Mouse (Mus musculus) layer of hippocampus, adult 9-10 months (tissue): ENCODE data around the gene Rab25.

Source experiments
- DNase-seq: peaks from one replicate; pipeline ENCODE4 v3.0.0; 2022; ENCODE audit warnings: low spot score

Gene Rab25

GRCm38 (mm10) chr3:88541622-88542401 is 6.3 kb downstream of the Rab25 start:
- no peak for DNase-seq

GRCm38 (mm10) chr3:88540085-88540484 is 8.0 kb downstream of the Rab25 start:
- no peak for DNase-seq

GRCm38 (mm10) chr3:88539397-88539796 is 8.7 kb downstream of the Rab25 start:
- DNase-seq: no peak

GRCm38 (mm10) chr3:88538271-88539145 is 9.6 kb downstream of the Rab25 start:
- DNase-seq: no peak

GRCm38 (mm10) chr3:88537146-88537545 is 11.0 kb downstream of the Rab25 start:
- no peak for DNase-seq

GRCm38 (mm10) chr3:88536103-88536930 is 11.8 kb downstream of the Rab25 start:
- peak; percentile 53 for DNase-seq

GRCm38 (mm10) chr3:88535527-88535926 is 12.6 kb downstream of the Rab25 start:
- no peak for DNase-seq

GRCm38 (mm10) chr3:88535005-88535404 is 13.1 kb downstream of the Rab25 start:
- DNase-seq: no peak

- no peak for DNase-seq
Observed at GRCm38 (mm10) chr3:88533706-88534105, 14.4 kb downstream of the Rab25 start.

GRCm38 (mm10) chr3:88532689-88533511 is 15.2 kb downstream of the Rab25 start:
- DNase-seq: no peak

- DNase-seq: no peak
Observed at GRCm38 (mm10) chr3:88532299-88532674, 15.8 kb downstream of the Rab25 start, which contains the start of gene Mex3a. Gene Mex3a (plus strand): TSS chr3:88532395.

- peak; percentile 67 for DNase-seq
Observed at GRCm38 (mm10) chr3:88531348-88532298, 16.5 kb downstream of the Rab25 start.

- DNase-seq: no peak
Observed at GRCm38 (mm10) chr3:88530082-88530864, 17.8 kb downstream of the Rab25 start.

- DNase-seq: no peak
Observed at GRCm38 (mm10) chr3:88529204-88530000, 18.7 kb downstream of the Rab25 start.

GRCm38 (mm10) chr3:88528646-88529045 is 19.5 kb downstream of the Rab25 start:
- no peak for DNase-seq

GRCm38 (mm10) chr3:88527565-88527964 is 20.5 kb downstream of the Rab25 start:
- DNase-seq: no peak

GRCm38 (mm10) chr3:88526157-88527131 is 21.7 kb downstream of the Rab25 start:
- DNase-seq: no peak
